Mouse (Mus musculus) small intestine, adult 2 months (tissue): Measurements from ENCODE around the gene Fto. TPM values are rescaled to one million over a fixed set of nuclear protein-coding genes. Genes with fewer than 3 reads are reported as not detected.

Experiments
- H3K27ac ChIP-seq: fragments of 200-500 bp; 2 replicates; pipeline ENCODE4 v1.5.1; 2012; ENCODE audit warnings: low read depth, low read length, control low read depth, inconsistent platforms; ENCODE audit not compliant: insufficient read depth
- H3K27me3 ChIP-seq: fragments of 200-500 bp; 2 replicates; pipeline ENCODE4 v1.6.1; 2012; ENCODE audit warnings: mild to moderate bottlenecking, moderate library complexity, low read length, inconsistent platforms; ENCODE audit not compliant: control insufficient read depth, insufficient read depth
- H3K36me3 ChIP-seq: fragments of 200-500 bp; 2 replicates; pipeline ENCODE4 v1.6.1; 2012; ENCODE audit warnings: mild to moderate bottlenecking, low read length, control low read depth, inconsistent platforms; ENCODE audit not compliant: control insufficient read depth, insufficient read depth
- H3K4me1 ChIP-seq: fragments of 200-500 bp; 2 replicates; pipeline ENCODE4 v1.6.1; 2012; ENCODE audit warnings: low read length, inconsistent platforms, mixed read lengths; ENCODE audit not compliant: control insufficient read depth, insufficient read depth, insufficient read length
- H3K4me3 ChIP-seq: fragments of 200-500 bp; 2 replicates; pipeline ENCODE4 v1.5.1; 2012; ENCODE audit warnings: low read depth, mild to moderate bottlenecking, control low read depth, inconsistent platforms, low read length, moderate library complexity
- CTCF ChIP-seq: fragments of 200-500 bp; IDR thresholded peaks from 2 replicates; pipeline ENCODE4 v1.5.1; 2012; ENCODE audit warnings: low read depth, mild to moderate bottlenecking, control low read depth, inconsistent platforms, low read length, moderate library complexity, mixed read lengths; ENCODE audit not compliant: insufficient replicate concordance, insufficient read length; ENCODE audit errors: extremely low read depth
- POLR2A ChIP-seq: fragments of 200-500 bp; IDR thresholded peaks from 2 replicates; pipeline ENCODE4 v1.6.1; 2012; ENCODE audit warnings: low read depth, mild to moderate bottlenecking, control low read depth, inconsistent platforms, low read length, moderate library complexity
- WGBS: fragments of 180-500 bp; shearing (Covaris S2); methylation state at CpG from one replicate; pipeline ENCODE4 v1.1.7; 2018; 5-methylcytosine and 5-hydroxymethylcytosine counted together
- polyA plus RNA-seq: library from polyadenylated mRNA; depleted of rRNA; stranded (reverse); fragments of >200 nt; gene quantifications from 2 replicates; pipeline ENCODE4 v1.2.3, GENCODE M21; 2012

Gene Fto
- polyA plus RNA-seq, 1 experiment = 7.3 TPM

DNA sequence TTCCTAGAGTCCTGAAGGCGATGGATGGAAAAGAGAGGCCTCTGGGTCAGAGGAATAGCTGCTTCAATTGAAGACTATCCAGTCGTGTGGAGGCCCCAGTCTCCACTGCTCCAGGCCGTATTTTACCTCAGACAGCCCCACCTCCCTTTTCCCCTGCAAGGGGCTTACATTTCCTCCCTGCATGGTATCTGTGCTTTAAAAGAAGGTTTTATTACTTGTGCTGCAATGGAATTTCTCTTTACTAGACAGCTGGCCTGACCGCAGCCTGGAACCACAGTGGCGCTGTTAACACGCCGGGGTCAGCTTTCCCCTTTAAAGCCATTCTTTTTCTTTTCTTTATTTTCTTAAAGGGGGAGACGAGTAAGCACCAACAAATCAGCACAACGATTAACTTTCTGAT, 300.3 kb downstream of the Fto start:
- H3K4me3 ChIP-seq = no peak overlapping the region
- no peaks in the 10 kb centered on the region for H3K36me3 ChIP-seq
- no peak overlapping the region for H3K27ac ChIP-seq
- no peaks in the 10 kb centered on the region for H3K27me3 ChIP-seq
- H3K4me1 ChIP-seq = no peaks in the 10 kb centered on the region
- TF ChIP-seq POLR2A = no peak
- no peak for TF ChIP-seq CTCF
- WGBS = 80% methylated on average over 9 of the region's 9 CpGs

DNA sequence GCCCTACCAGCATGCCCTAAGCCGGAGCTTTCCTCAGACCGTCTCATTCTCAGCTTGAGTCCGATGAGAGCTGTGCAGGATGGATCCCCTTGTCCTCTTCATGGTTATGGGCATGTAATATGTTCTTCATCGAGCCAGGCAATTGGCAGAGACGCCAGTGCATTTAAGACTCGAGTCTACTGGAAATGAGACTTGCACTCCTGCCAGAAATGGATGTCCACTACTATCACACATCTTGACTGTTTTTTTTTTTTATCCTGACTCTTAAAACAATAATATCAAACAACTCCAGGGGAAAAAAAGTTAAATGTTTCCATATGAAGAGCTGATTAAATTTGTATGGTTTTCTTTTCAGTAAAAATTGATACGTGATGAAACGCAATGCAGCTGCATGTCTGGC, 301.9 kb downstream of the Fto start:
- Histone ChIP-seq H3K27ac (no peak overlapping the region), H3K4me1 (no peaks in the 10 kb centered on the region), H3K4me3 (no peak overlapping the region), H3K27me3 (no peaks in the 10 kb centered on the region), H3K36me3 (no peaks in the 10 kb centered on the region)
- 92% methylated on average over 8 of the region's 8 CpGs for WGBS
- no peak for TF ChIP-seq POLR2A
- TF ChIP-seq CTCF = no peak

DNA sequence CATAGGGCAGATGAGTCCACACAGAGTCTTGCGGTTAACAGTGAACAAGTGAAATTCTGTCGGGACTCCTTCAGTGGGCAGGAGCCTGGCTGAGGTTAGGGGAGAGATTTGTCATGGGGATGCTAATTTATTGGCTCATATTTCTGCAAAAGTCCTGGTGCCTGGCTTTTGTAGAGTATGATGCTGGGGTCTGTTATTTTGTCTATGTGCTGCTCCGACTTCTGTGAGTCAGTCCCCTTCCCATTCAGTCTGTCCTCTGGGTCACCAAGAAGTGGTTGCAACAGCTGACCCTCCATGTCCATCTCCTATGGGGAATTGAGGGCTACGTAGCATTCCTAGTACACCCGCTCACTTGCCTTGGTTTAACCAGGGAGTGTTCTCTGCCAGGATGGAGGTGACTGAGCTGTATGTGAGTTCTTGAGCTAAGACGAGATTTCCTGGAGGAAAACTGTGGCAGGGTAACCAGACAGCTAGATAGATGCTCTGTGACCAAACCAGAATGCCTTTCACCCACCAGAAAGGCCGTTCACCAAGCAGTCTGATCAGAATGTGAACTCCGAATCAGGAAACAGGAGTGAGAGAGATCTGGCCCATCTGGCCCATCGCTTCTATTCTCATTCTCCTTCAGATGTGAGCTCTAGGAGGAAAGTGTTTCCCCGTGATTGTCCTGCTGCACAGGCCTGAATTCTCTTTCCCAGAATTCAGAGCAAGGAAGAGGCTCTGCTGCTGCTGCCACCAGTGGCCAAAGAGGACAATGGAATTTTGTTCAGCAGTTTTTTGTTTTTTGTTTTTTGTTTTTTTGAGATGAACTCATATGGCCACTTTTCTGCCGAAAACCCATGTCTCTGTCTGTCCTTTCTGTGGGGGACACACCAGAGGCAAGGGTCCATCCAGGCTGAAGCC, 302.7 kb downstream of the Fto start:
- Histone ChIP-seq H3K27ac (no peak overlapping the region), H3K4me1 (no peaks in the 10 kb centered on the region), H3K4me3 (no peak overlapping the region), H3K36me3 (no peaks in the 10 kb centered on the region), H3K27me3 (no peaks in the 10 kb centered on the region)
- 92% methylated on average over 11 of the region's 11 CpGs for WGBS
- TF ChIP-seq CTCF (no peak), POLR2A (no peak)

DNA sequence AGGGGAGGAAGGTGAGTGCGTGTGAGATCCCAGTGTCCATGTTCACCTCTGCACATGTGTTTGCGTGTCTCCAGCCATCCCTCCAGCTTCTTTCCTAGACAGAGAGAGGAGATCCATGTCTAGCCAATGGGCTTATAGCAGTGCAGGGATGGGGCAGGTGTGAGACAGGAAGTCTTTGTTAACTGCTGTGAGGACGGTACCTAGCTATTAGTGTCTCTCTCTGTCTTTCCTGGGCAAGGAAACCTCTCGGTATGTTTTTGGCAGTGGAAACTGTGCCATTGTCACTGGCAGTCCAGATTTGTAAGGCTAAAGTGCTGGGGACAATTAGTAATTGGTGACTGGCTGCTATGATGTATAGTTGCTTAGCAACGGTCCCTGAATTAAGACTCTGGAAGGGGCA, 304.4 kb downstream of the Fto start:
- H3K27ac ChIP-seq = no peak overlapping the region
- WGBS = 87% methylated on average over 5 of the region's 5 CpGs
- no peaks in the 10 kb centered on the region for H3K27me3 ChIP-seq
- H3K36me3 ChIP-seq = no peaks in the 10 kb centered on the region
- H3K4me3 ChIP-seq = no peak overlapping the region
- TF ChIP-seq CTCF (no peak), POLR2A (no peak)
- no peaks in the 10 kb centered on the region for H3K4me1 ChIP-seq

DNA sequence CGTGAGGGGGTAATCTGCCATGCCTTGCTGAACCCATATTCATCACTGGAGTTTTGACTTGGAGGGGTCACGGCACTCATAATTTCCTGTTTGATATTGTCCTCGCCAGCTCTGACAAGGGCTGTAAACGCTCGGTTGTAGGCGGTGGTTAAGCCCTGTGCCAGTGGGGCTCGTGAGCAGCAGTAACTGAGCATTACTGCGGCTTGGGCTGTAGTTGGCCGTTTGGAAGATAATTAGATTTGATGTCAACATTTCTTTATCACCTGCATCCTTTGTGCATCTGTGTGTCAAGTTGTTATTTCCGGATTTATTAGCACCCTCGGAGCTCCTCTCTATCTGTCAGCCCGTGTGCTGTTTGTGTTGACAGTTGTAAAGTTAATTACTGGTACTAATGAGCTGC, 309.4 kb downstream of the Fto start:
- Histone ChIP-seq H3K36me3 (no peaks in the 10 kb centered on the region), H3K4me1 (no peaks in the 10 kb centered on the region), H3K27ac (no peak overlapping the region), H3K4me3 (no peak overlapping the region), H3K27me3 (no peaks in the 10 kb centered on the region)
- TF ChIP-seq CTCF (no peak), POLR2A (no peak)
- WGBS = 38% methylated on average over 12 of the region's 12 CpGs

DNA sequence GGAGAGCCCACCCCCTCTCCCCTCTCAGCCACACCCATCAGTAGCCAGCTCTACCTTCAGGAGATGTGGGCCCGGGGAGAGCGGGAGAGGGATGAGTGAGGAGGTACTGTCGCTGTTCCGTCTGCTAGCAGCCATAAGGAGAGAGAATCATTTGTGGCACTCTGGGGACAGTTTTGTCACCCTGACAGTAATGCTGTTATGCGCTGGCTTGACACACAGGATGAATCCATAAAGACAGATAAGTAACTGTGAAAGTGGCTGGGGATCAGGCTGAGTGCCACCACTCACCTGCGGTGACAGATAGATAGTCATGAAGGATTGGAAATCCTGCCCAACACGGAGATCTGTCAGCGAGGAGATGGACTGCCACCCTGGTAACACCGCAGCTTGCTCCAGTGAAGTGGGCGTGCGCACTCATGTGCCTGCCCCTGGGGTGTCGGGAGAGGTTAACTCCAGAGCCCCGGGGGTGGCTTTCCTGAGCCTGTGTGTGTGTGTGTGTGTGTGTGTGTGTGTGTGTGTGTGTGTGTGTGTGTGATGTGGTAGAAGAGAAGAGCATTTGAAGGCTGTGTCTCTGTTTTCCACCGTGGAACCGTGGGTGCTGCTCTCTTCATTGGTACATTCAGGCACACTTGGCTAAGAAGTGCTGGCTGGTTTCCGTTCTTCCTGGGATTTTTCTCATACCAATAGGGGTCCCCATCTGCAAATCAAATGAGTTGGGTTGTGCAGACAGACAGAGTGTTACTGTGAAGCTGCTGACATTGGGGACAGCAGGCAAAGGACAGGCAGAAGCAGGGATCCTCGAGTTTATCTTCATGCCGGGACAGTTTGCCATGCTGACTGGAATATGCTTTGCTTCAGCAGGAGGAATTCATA, 312.6 kb downstream of the Fto start:
- Histone ChIP-seq H3K36me3 (no peaks in the 10 kb centered on the region), H3K4me1 (no peaks in the 10 kb centered on the region; the same call in 1 of the 2 replicates), H3K4me3 (no peak overlapping the region), H3K27ac (no peak overlapping the region), H3K27me3 (no peaks in the 10 kb centered on the region)
- TF ChIP-seq CTCF = no peak
- no peak for TF ChIP-seq POLR2A
- WGBS = 86% methylated on average over 18 of the region's 18 CpGs

DNA sequence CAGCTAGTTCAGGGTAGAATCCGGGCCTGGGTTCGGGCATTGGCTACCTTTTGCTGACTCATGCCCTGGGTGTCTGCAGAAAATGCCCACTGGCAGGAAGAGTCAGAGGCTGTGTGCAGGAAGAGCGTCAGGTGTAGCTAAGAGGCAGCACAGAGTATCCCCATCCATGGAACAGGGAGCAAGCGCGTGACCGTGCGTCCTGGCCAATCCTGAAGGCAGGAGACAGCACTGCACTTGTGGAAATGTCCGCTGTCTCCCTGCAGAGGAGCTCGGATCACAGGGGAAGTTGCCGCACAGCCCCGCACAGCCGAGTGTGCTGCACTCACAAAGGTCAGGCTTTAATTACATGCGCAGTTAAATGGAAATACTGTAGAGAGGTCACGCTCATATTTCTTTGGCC, 316.3 kb downstream of the Fto start:
- H3K4me3 ChIP-seq = no peak overlapping the region
- no peaks in the 10 kb centered on the region for H3K27me3 ChIP-seq
- TF ChIP-seq CTCF (no peak), POLR2A (no peak)
- no peaks in the 10 kb centered on the region for H3K36me3 ChIP-seq
- no peak overlapping the region for H3K27ac ChIP-seq
- 76% methylated on average over 14 of the region's 14 CpGs for WGBS
- H3K4me1 ChIP-seq = no peaks in the 10 kb centered on the region; the same call in 1 of the 2 replicates
